Comparison of ENCODE assay signal across 2 mouse cellular contexts in the genomic region with DNA sequence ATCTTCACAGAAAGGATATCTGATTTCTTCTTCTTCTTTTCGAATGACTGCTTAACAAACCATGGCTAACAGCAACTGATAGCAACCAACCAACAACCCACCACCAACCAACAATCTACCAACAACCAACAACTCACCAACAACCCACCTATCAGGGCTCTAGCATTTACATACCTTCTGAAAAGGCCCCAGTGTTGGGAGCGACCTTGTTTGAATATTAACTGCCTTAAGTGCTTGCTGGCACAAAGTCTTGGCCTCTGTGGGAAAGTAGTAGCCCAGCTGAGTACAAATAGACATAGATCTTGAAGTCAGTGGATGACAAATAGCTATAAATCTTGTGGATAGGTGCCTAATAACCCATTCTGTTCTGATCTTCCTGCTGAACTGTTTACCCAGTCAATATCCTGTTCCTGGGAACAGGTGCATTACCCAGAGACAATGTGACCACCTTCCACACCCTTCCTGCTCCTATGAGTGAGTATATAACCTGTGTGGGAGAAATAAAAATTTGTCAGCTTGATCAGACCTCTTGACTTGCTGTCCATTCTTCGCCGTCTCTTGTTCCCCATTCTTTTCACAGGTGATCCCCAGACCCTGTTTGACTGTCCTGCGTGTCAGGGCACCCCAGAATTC. TPM values are rescaled to one million over a fixed set of nuclear protein-coding genes. Genes with fewer than 3 reads are reported as not detected.
"Had no signal": no experiment of that assay in that cellular context is flagged by ENCODE, and none has a peak within 500 bp of the region (broad histone marks: within the 10 kb centered on the region; RNA-seq: fewer than 3 reads in every experiment).

No protein-coding gene starts in this region.

RNA-seq across cellular contexts. Expression of a gene that starts 55.9 kb away (rescaled TPM):
- polyA plus RNA-seq: erythroblast, embryonic 14.5 days; gonadal fat pad, adult 2 months had no signal
